Mouse (Mus musculus) thymus, postnatal 10 days (tissue): ENCODE data around the gene Deaf1.

Source experiments
- DNase-seq, 2 experiments: peaks; one replicate each; pipeline ENCODE4 v3.0.0; 2021; ENCODE audit warnings: low spot score in 2 of 2

Deaf1 gene

DNA sequence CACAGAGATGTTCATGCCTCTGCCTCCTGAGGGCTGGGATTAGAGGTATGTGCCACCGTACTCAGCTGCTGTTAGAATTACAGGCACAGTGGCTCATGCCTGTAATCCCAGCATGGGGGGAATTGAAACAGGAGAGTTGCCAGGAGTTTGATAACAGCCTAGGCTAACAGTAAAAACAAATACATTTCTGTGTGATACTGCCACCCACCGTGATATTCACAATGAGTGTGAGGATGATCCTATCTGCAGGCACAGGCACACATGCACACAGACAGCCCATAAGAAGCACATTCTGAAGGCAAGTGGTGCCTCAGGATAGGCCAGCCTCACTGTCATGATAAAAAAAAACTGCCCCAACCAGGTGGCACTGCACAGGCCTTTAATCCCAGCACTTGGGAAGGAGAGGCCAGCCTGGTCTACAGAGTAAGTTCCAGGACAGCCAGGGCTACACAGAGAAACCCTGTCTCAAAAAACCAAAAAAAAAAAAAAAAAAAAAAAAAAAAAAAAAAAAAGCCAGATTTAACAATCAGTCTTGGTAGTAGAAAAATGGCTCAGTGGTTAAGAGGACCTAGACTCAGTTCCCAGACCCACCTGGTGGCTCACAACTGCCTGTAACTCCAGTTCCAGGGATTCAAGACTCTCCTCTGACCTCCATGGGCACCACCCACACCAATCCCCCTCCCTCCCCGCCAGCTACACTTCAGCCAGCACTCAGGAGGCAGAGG is 29.4 kb downstream of the Deaf1 start:
- DNase-seq = no peak

GRCm38 (mm10) chr7:141294479-141294878 is 33.0 kb downstream of the Deaf1 start:
- DNase-seq = no peak

- DNase-seq = no peak
These were observed 33.5 kb downstream of the Deaf1 start for GRCm38 (mm10) chr7:141293852-141294471.

GRCm38 (mm10) chr7:141292583-141293388 is 34.7 kb downstream of the Deaf1 start:
- no peak for DNase-seq

- no peak for DNase-seq
These were observed 35.4 kb downstream of the Deaf1 start, which contains the start of gene Drd4 for GRCm38 (mm10) chr7:141291921-141292582. Drd4 (plus strand) TSS chr7:141292006.

DNA sequence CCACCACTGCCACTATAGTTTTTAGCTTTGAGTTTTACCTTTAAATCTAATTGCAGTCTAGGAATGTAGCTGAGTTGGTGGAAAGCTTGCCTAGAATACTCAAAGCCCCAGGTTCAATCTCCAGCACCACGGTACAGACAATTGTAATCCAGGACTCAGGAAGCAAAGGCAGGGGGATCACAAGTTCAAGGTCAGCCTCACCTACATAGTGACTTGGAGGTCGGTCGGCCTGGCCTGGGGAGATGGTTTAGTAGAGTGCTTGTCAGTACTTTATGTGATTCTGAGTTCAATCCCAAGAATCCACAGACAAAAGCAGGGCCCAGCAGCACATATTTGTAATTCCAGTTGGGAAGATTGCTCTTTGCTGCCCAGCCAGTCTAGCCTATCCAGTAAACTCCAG is 39.4 kb downstream of the Deaf1 start:
- no peak for DNase-seq

- no peak for DNase-seq
These were observed 44.7 kb downstream of the Deaf1 start for GRCm38 (mm10) chr7:141282756-141283155.

DNA sequence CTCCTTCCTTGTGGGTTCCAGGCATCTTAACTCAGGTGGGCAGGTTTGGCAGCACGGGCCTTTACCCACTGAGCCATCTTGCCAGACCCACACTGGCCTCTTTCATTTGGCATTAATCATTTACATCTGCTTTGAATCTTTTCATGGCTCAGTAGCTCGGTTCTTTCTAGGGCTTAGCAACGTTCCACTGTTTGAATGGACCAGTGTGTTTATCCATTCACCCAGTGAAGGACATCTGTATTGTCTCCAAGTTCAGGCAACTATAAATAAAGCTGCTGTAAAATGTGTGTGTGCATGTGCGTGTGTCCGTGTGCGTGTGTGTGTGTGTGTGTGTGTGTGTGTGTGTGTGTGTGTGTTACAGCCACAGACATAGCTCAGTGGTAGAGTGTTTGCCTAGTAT is 46.0 kb downstream of the Deaf1 start:
- DNase-seq = no peak

DNA sequence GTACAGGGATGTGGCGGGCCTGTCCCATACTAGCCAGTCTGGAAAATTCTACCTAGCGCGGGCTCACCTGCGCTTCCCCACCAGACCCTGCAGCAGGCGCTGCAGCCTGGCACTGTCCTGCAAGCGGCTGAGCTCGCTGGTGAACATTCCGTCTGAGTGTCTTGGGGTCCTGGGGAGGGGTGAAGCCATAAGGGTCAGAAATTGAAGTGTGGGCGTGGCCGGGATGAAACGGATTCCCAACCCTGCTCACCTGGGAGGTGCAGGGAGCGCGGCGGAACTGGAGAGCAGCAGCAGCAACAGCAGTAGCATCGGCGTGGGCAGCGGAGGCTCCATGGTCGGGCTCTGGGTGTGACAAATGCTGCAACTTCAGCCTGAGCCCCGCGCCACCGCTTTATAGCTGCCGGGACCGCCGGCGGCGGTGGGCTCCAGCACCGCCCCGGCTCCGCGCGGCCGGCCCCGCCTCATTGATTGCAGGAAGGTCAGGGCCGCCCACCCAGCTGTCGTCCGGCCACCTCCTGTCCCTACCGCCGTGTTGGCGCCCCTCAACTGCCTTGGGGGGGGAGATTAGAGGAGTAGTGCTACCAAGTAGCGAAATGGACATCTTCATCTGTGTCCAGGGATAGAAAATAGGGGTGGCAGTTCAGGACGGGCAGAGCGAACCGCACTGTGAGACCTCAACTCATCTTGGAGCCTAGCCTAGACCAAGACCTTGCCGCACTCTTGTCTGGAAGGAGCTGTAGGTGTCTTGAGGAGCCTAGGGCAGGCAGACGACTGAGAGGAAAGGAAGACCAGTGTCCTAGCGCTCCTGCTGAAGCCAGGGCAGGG is 48.5 kb downstream of the Deaf1 start, which contains the start of gene Sct:
Sct (minus strand) TSS at position 368 of the 825 bp plus-strand sequence.
- DNase-seq = no peak

- DNase-seq = no peak
These were observed 49.5 kb downstream of the Deaf1 start for GRCm38 (mm10) chr7:141277701-141278678.

DNA sequence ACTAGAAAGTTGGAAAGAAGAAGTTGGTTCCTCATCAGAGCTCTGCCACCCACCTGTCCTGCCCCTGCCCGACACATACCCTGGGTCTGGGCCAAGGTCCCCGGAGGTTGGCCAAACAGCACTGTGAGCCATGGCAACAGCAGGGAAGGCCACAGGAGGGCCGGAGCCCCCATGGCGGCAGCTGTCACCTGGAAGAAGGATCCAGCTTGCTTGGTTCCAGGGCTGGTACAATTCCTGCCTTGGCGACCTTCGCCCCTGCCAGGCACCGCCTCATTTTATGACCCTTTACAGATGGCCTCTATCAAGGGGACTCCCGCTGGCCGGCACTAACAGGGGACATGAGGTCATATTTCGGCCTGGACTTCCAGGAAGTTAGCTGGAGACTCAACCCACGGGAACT is 50.9 kb downstream of the Deaf1 start, which contains the start of gene Cdhr5:
Cdhr5 (minus strand) TSS at position 241 of the 400 bp plus-strand sequence.
- no peak for DNase-seq

- no peak for DNase-seq
These were observed 52.1 kb downstream of the Deaf1 start for GRCm38 (mm10) chr7:141275356-141275755.

- no peak for DNase-seq
These were observed 56.9 kb downstream of the Deaf1 start for GRCm38 (mm10) chr7:141270631-141271030.

DNA sequence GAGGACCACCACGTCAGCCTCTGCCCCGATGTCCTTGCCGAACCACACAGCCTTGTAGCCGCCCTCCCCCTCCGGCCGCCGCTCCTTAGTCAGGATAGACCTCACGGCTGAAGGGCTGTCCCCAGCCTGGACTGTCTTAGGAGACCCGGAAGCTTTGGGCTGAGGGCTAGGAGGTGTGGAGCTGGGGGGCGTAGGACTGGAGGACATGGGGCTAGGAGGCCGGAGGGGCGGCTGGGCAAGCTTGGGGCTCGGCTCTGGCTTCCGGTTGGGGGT is 58.3 kb downstream of the Deaf1 start:
- no peak for DNase-seq

DNA sequence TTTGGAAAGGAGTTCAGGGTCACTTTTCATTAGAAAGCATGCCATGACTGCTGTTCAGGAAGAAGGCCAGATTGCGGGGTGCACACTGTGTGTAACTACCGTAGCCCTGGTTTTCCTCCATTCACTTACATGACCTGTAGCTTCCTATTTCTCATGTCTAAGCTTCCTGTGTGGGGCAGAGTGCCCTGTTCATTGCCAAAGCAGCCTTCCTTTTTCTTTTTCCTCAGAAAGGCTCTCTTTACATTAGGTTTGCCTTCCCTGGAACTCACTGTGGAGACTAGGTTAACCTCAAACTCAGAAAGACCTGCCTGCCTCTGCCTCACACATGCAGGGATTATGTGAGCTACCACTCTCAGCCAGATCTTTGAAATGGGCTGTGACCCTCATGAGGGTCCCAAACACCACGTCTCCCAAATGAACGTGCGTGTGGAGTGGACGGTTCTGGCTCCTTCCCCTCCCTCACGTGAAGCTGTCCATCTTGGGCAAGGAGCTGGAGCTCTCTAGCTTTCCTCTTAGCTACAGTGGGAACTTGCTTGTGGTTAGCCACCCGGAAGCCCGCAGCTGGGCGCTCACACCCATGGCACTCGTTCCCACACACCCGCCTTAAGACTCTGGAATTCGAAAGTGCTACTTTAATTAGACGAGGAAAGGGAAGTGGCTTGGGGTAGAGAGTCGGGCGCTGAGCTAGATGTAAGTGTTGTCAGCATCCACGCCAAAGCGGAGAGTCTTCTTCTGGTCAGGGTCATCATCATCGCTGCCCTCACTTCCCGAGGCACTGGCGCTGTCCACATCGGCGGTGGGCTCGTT is 58.8 kb downstream of the Deaf1 start:
- DNase-seq = no peak

- DNase-seq = peak; percentile 29 to 60
These were observed 61.5 kb downstream of the Deaf1 start, which contains the start of gene Irf7 for GRCm38 (mm10) chr7:141265739-141266561. Irf7 (minus strand) TSS chr7:141266481.

- no peak for DNase-seq
These were observed 62.1 kb downstream of the Deaf1 start for GRCm38 (mm10) chr7:141265411-141265738.

DNA sequence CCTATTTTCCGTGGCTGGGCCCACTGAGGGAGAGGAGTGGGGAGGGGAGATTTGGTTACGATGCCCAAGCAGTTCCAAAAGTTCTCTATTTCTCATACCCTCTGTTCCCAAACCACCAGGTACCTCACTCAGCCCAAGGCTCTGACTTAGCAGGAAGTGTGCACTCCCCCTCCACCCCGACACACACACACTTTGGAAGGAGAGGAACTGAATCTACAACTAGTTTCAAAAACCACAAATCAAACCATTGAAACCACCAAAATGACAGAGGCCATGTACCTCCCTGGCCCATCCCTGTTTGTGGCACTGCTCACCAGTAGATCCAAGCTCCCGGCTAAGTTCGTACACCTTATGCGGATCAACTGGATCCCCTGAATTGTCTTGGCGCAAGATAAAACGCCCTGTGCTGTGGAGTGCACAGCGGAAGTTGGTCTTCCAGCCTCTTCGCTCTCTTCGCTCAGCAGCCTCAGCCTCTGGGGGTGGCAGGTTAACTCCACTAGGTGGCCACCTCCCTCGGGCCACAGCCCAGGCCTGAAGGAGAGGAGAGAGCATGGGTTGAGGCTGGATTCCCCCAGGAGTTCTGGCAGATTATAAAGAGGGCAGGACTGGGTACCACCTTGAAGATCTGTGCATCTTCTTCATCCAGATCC is 62.6 kb downstream of the Deaf1 start:
- DNase-seq = peak; percentile 55 to 70
